In the genomic region with DNA sequence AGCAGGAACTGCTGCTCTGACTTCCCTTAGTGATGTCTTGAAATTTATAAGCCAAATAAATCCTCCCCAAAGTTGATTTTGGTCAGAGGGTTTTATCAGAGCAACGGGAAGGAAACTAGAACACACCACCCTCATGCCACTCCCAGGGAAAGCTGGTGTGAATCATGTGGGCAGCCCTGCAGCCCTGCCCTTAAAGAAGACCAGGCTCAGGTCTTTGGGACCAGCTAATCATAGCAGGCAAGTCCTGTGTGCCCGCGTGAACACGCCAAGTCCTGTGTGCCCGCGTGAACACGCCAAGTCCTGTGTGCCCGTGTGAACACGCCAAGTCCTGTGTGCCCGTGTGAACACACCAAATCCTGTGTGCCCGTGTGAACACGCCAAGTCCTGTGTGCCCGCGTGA, we compare ENCODE assay signal across 17 mouse cellular contexts. TPM values are rescaled to one million over a fixed set of nuclear protein-coding genes. Genes with fewer than 3 reads are reported as not detected.
"Had no signal": no experiment of that assay in that cellular context is flagged by ENCODE, and none has a peak within 500 bp of the region (broad histone marks: within the 10 kb centered on the region; RNA-seq: fewer than 3 reads in every experiment).

No protein-coding gene starts in this region.

- H3K27ac ChIP-seq: neural tube, embryonic 15.5 days; stomach, embryonic 15.5 days; stomach, postnatal 0 days had no signal

- H3K4me3 ChIP-seq: neural tube, embryonic 15.5 days; stomach, embryonic 15.5 days had no signal

- H3K27me3 ChIP-seq: neural tube, embryonic 15.5 days had no signal

- H3K9me3 ChIP-seq: neural tube, embryonic 15.5 days; stomach, embryonic 15.5 days had no signal

- H3K9ac ChIP-seq: neural tube, embryonic 15.5 days; stomach, embryonic 15.5 days had no signal

- H3K36me3 ChIP-seq: stomach, embryonic 15.5 days had no signal

- H3K4me2 ChIP-seq: neural tube, embryonic 15.5 days; stomach, embryonic 15.5 days had no signal

- DNase-seq: retina, postnatal 1 day; right cerebral cortex, adult 18-20 months; right cerebral cortex, postnatal 14 days; right cerebral cortex, postnatal 25 days; right cerebral cortex, postnatal 4 days; spleen, adult 18-20 months; thymus, adult 18-20 months; thymus, adult 2 months; thymus, postnatal 14 days; thymus, postnatal 25 days; thymus, postnatal 36 days; thymus, postnatal 4 days had no signal

RNA-seq across cellular contexts. Expression of gene Sptbn2, which starts 5.8 kb away (rescaled TPM):
- total RNA-seq: neutrophil, adult 5-6 weeks had no signal

RNA-seq across cellular contexts. Expression of gene Gm960, which starts 18.3 kb away (rescaled TPM):
- total RNA-seq: neutrophil, adult 5-6 weeks had no signal
- polyA plus RNA-seq: spleen, adult 2 months had no signal
